Mouse (Mus musculus): Measurements from ENCODE around the gene Anln. TPM values are rescaled to one million over a fixed set of nuclear protein-coding genes. Genes with fewer than 3 reads are reported as not detected.

The Anln gene
- total RNA-seq (2014; rRNA removed) = 6.3 and 6.8 TPM in 2 replicates
- 2.7 and 3.3 TPM in 2 replicates for polyA plus RNA-seq (2015; fragmentation: Nextera tagmentation; extraction: Ambion mirVana)

DNA sequence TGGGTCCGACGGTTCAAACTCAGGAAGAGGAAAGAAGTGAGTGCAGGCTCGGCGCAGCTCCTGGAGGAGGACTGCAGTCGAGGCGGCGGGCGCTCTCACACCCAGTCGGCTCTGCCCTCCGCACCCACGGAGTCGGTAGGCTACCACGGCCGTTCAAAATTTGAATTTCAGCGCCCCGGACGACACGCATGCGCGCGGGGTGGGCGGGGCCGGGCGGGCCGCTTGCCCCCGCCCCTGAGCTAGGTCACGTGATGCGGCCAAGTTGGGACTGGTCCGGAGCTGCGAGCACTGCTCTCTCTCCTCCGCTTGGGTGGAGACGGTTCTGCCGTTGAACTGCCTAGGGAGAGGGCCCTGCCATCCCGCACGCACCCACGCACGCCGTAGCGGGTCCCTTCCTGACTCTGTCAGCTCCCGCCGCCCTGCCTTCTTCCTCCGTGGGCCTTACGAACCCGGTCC lies at the start of gene Anln:
TSS of gene Anln (minus strand) at position 168 of the 456 bp plus-strand sequence.
- Histone ChIP-seq H3K4me2 (ENCODE audit: low read depth, low read length) (peak within 1 kb of the TSS; percentile 76), H3K27me3 (ENCODE audit: insufficient read depth, low read length) (no peaks in the 10 kb centered on the region), H3K9me3 (ENCODE audit: low read length) (no peaks in the 10 kb centered on the region), H3K4me3 (ENCODE audit: low read length) (peak within 1 kb of the TSS; percentile 64), H3K4me1 (ENCODE audit: insufficient read depth, low read length) (peaks cover 4% of the 10 kb centered on the region; the same call in 1 of the 2 replicates), H3K36me3 (ENCODE audit: insufficient read depth, low read length) (no peaks in the 10 kb centered on the region), H3K27ac (peak within 1 kb of the TSS; percentile 69), H3K9ac (replicated peaks; ENCODE audit: low read length) (peak within 1 kb of the TSS; percentile 59)
- TF ChIP-seq CTCF (IDR thresholded peaks at IDR 0.05; ENCODE audit: low read depth) = no peak; the same call in 1 of the 2 replicates
- ATAC-seq (peak; percentile 97), DNase-seq (ENCODE audit: low spot score) (peak; percentile 94)
- under 1% methylated on average over 43 of the region's 44 CpGs for WGBS

DNA sequence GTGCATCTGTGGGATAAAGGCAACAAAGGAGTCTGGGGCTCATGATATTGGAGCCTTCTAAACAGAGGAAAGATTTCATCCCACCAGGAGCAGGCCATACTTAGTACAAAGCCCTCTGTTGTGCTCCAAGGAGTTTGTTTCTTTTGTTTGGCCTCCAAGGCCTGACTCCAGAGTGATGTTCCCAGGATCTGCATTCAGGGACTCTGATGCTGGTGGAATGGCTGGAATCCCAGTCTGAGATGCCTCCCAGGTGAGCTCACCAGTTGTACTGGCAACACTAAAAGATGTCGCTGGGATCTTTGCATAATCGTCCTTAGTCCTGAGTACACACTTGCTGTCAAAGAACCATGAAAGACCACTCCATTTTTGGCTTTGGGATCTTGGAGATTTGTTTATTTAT lies 45.1 kb upstream of the Anln start:
- no peak for DNase-seq (ENCODE audit: low spot score)
- H3K9me3 ChIP-seq (ENCODE audit: low read length) = no peaks in the 10 kb centered on the region
- H3K4me1 ChIP-seq (ENCODE audit: insufficient read depth, low read length) = 0 out of 2 replicates have a peak, but pooled peaks cover 7% of the 10 kb centered on the region
- no peak overlapping the region for H3K4me2 ChIP-seq (ENCODE audit: low read depth, low read length)
- no peaks in the 10 kb centered on the region for H3K27me3 ChIP-seq (ENCODE audit: insufficient read depth, low read length)
- no peak overlapping the region for H3K9ac ChIP-seq (replicated peaks; ENCODE audit: low read length)
- H3K4me3 ChIP-seq (ENCODE audit: low read length) = no peak overlapping the region
- no peak overlapping the region for H3K27ac ChIP-seq
- 0 out of 2 replicates have a peak, but pooled peaks cover 6% of the 10 kb centered on the region for H3K36me3 ChIP-seq (ENCODE audit: insufficient read depth, low read length)
- TF ChIP-seq CTCF (IDR thresholded peaks at IDR 0.05; ENCODE audit: low read depth) = no peak
- WGBS = 95% methylated on average over 2 of the region's 2 CpGs
- ATAC-seq = no peak

DNA sequence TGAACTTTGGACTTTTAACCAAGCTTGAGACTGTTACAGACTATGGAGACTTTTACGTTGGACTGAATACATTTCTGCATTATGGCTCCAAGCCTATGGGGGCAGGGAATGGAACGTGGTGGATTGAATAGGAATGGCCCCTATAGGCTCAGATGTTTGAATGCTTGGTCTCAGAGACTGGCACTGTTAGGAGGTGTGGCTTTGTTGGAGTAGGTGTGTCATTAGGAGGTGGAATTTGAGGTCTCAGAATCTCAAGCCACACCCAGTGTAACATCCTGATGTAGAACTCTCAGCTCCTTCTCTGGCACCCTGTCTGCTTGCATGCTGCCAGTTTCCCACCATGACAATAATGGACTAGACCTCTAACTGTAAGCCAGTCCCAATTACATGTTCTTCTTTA lies 44.2 kb upstream of the Anln start:
- H3K36me3 ChIP-seq (ENCODE audit: insufficient read depth, low read length) = 0 out of 2 replicates have a peak, but pooled peaks cover 6% of the 10 kb centered on the region
- 73% methylated on average over 2 of the region's 2 CpGs for WGBS
- ATAC-seq (no peak), DNase-seq (ENCODE audit: low spot score) (no peak)
- no peak overlapping the region for H3K4me2 ChIP-seq (ENCODE audit: low read depth, low read length)
- no peak overlapping the region for H3K27ac ChIP-seq
- no peak overlapping the region for H3K9ac ChIP-seq (replicated peaks; ENCODE audit: low read length)
- H3K4me3 ChIP-seq (ENCODE audit: low read length) = no peak overlapping the region
- 0 out of 2 replicates have a peak, but pooled peaks cover 7% of the 10 kb centered on the region for H3K4me1 ChIP-seq (ENCODE audit: insufficient read depth, low read length)
- H3K27me3 ChIP-seq (ENCODE audit: insufficient read depth, low read length) = no peaks in the 10 kb centered on the region
- H3K9me3 ChIP-seq (ENCODE audit: low read length) = no peaks in the 10 kb centered on the region
- TF ChIP-seq CTCF (IDR thresholded peaks at IDR 0.05; ENCODE audit: low read depth) = no peak

DNA sequence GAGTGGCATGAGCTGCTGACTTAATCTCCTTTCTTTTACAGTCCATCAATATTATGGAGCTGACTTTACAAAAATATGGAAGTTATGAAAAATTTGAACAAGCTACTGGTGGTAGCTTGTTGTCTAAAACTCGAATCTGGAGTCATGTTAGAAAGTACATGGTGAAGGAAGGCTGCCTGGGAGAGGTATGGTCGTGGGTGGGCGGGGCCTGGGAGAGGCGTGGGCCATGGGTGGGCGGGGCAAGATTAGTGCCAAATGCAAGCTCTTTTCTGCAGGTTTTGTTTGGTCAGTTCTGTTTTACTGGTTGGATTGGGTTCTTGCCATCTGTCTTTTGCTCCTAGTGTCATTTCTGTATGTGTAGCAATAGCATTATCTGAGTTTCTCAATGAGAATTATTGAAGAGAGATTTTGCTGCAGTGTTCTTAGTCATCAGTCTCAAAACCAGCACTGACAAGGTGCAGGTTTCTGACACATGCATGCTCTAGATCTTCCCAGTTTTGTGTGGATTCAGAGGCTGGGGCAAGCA lies 41.4 kb upstream of the Anln start:
- H3K9ac ChIP-seq (replicated peaks; ENCODE audit: low read length) = no peak overlapping the region
- 55% methylated on average over 5 of the region's 5 CpGs for WGBS

DNA sequence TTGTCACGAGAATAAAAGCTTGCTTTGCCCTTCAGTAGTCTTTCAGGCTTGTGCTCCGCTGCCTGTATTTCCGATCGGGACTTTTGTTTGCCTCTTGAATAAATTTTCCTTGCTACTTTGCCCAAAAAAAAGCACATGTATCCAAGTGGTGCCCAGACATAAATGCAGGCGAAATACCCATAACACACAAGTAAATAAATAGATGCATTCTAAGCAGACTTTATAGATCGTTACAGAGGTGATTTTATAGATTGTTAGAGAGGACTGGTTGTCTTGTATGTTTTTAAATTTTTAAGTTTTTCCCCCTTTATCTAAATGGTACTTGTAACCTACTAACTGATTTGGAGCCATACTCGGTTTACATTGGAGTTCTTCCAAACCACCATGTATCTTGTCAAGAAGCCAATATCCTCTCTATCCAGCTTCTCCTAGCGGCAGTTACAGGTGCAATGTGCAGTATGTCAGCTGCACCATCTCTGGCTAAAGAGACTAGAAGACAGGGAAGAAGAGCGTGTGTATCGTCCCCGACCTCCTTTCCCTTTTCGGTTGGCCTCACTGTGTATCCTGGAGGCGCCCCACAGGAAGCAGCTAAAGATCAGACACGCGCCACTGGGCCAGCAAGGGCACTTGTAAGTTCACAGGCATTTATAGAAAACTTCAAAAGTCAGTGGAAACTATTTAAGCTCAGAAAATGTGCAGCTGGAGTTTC lies 40.7 kb upstream of the Anln start:
- Histone ChIP-seq H3K4me1 (ENCODE audit: insufficient read depth, low read length) (0 out of 2 replicates have a peak, but pooled peaks cover 7% of the 10 kb centered on the region), H3K4me2 (ENCODE audit: low read depth, low read length) (peak overlapping the region; percentile 36; the same call in 1 of the 2 replicates), H3K27ac (no peak overlapping the region), H3K36me3 (ENCODE audit: insufficient read depth, low read length) (0 out of 2 replicates have a peak, but pooled peaks cover 1% of the 10 kb centered on the region), H3K4me3 (ENCODE audit: low read length) (no peak overlapping the region), H3K9me3 (ENCODE audit: low read length) (no peaks in the 10 kb centered on the region), H3K27me3 (ENCODE audit: insufficient read depth, low read length) (no peaks in the 10 kb centered on the region), H3K9ac (replicated peaks; ENCODE audit: low read length) (no peak overlapping the region)
- peak; percentile 41; the same call in 1 of the 2 replicates for TF ChIP-seq CTCF (IDR thresholded peaks at IDR 0.05; ENCODE audit: low read depth)
- 39% methylated on average over 15 of the region's 15 CpGs for WGBS
- DNase-seq (ENCODE audit: low spot score) (peak; percentile 54), ATAC-seq (no peak)

More for the DNA sequence above, 41.4 kb upstream of the Anln start:
- H3K27me3 ChIP-seq (ENCODE audit: insufficient read depth, low read length) = no peaks in the 10 kb centered on the region
- H3K4me3 ChIP-seq (ENCODE audit: low read length) = no peak overlapping the region
- ATAC-seq (no peak), DNase-seq (ENCODE audit: low spot score) (no peak)
- H3K4me1 ChIP-seq (ENCODE audit: insufficient read depth, low read length) = 0 out of 2 replicates have a peak, but pooled peaks cover 7% of the 10 kb centered on the region
- no peak overlapping the region for H3K4me2 ChIP-seq (ENCODE audit: low read depth, low read length)
- TF ChIP-seq CTCF (IDR thresholded peaks at IDR 0.05; ENCODE audit: low read depth) = no peak
- H3K27ac ChIP-seq = no peak overlapping the region
- no peaks in the 10 kb centered on the region for H3K9me3 ChIP-seq (ENCODE audit: low read length)
- H3K36me3 ChIP-seq (ENCODE audit: insufficient read depth, low read length) = 0 out of 2 replicates have a peak, but pooled peaks cover 3% of the 10 kb centered on the region

DNA sequence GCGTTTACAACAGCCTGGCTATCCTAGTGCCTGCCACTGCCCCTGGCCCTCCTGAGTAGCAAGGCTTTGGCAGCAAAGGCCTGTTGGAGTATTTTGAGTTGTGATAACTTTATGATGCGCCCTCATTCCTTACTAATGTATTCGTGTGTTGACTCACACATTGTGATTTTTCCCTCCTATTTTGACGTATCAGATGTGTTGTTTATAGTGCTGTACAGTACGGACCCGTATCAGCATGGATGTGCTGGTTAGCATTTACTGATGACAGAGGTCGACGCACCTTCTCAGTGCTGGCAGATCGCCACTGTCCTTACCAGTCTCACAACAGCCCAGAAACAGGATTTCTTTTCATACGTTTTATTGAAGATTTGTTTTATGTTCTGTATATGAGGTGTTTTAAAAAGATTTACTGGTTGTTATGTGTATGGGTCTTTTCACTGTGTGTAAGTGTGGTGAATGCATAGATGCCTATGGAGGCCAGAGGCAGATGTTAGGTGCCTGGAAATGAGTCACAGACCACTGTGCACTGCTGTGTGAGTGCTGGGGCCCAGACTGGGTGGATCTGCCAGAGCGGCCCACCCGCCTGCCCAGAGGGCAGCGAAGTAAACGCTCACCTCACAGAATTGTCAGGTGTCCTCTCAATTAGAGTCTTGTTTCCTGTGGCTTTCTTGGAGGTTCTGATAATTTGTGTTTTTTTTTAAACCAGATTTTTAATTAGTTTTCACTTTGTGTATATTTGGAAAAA lies 39.9 kb upstream of the Anln start:
- H3K4me3 ChIP-seq (ENCODE audit: low read length) = no peak overlapping the region
- no peak overlapping the region for H3K4me2 ChIP-seq (ENCODE audit: low read depth, low read length)
- H3K36me3 ChIP-seq (ENCODE audit: insufficient read depth, low read length) = 0 out of 2 replicates have a peak, but pooled peaks cover 7% of the 10 kb centered on the region
- TF ChIP-seq CTCF (IDR thresholded peaks at IDR 0.05; ENCODE audit: low read depth) = no peak
- no peak overlapping the region for H3K27ac ChIP-seq
- ATAC-seq (0 out of 2 replicates have a peak, but pooled peaks have one; percentile 21), DNase-seq (ENCODE audit: low spot score) (no peak)
- no peaks in the 10 kb centered on the region for H3K27me3 ChIP-seq (ENCODE audit: insufficient read depth, low read length)
- no peaks in the 10 kb centered on the region for H3K9me3 ChIP-seq (ENCODE audit: low read length)
- H3K4me1 ChIP-seq (ENCODE audit: insufficient read depth, low read length) = 0 out of 2 replicates have a peak, but pooled peaks cover 7% of the 10 kb centered on the region
- 78% methylated on average over 14 of the region's 14 CpGs for WGBS
- H3K9ac ChIP-seq (replicated peaks; ENCODE audit: low read length) = no peak overlapping the region
